Mouse (Mus musculus): Measurements from ENCODE around the gene Cmya5. TPM values are rescaled to one million over a fixed set of nuclear protein-coding genes. Genes with fewer than 3 reads are reported as not detected.

Gene Cmya5
- polyA plus RNA-seq, 1 experiment = under 0.01 TPM

GRCm38 (mm10) chr13:93093697-93094096 lies 50.8 kb downstream of the Cmya5 start:
- H3K79me2 ChIP-seq (ENCODE audit: control insufficient read depth, insufficient read depth) = no peaks in the 10 kb centered on the region
- no peaks in the 10 kb centered on the region for H3K36me3 ChIP-seq (ENCODE audit: control insufficient read depth, insufficient read depth)
- TF ChIP-seq FOSL1 (IDR thresholded peaks at IDR 0.05; ENCODE audit: insufficient read depth, low read length, poor library complexity, severe bottlenecking) (no peak), MYOG (IDR thresholded peaks at IDR 0.05; ENCODE audit: control insufficient read depth, extremely low read depth, insufficient read length) (no peak), CEBPB (IDR thresholded peaks at IDR 0.05; ENCODE audit: low read depth) (no peak), MAX (IDR thresholded peaks at IDR 0.05) (no peak), MYOD1 (IDR thresholded peaks at IDR 0.05; ENCODE audit: control insufficient read depth, insufficient read length, low read depth) (no peak), USF1 (IDR thresholded peaks at IDR 0.05; ENCODE audit: low read depth) (no peak), CTCF (IDR thresholded peaks at IDR 0.05; ENCODE audit: control insufficient read depth, insufficient read depth, insufficient read length) (no peak)
- no peak overlapping the region for H3ac ChIP-seq (ENCODE audit: control insufficient read depth, insufficient read length, low read depth)
- H3K4me3 ChIP-seq (ENCODE audit: insufficient read depth, poor library complexity, severe bottlenecking) = no peak overlapping the region
- no peaks in the 10 kb centered on the region for H3K79me3 ChIP-seq (ENCODE audit: low read depth)
- H3K27me3 ChIP-seq (ENCODE audit: control insufficient read depth, insufficient read depth, insufficient read length) = no peaks in the 10 kb centered on the region

DNA sequence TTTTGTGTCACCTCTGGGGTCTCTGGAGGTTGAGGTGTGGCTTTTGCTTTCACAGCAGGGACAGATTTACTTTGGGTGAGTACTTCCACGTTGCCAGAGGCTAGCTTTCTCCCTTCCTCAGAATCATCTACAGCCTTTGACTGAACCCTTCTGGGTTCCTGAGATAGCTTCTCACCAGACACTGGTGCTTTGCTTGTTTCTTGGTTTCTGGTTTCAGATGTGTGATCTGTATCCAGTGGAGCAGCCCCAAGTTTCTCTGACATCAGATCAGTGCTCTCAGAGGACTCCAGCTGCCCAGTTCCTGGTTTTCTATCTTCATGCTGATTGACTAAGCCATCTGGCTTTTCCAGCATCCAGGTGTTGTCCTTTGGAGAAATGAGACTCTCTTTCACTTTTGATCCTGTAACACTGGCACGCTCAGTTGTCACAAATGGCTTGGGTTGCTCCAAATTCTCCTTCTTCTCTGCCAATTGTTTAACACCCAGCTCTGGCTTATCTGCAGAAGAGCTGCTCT lies 51.6 kb downstream of the Cmya5 start:
- no peak for TF ChIP-seq MYOD1 (IDR thresholded peaks at IDR 0.05; ENCODE audit: control insufficient read depth, insufficient read length, low read depth)
- TF ChIP-seq MYOG (IDR thresholded peaks at IDR 0.05; ENCODE audit: control insufficient read depth, extremely low read depth, insufficient read length) = no peak
- TF ChIP-seq FOSL1 (IDR thresholded peaks at IDR 0.05; ENCODE audit: insufficient read depth, low read length, poor library complexity, severe bottlenecking) = no peak
- no peak for TF ChIP-seq CTCF (IDR thresholded peaks at IDR 0.05; ENCODE audit: control insufficient read depth, insufficient read depth, insufficient read length)
- TF ChIP-seq USF1 (IDR thresholded peaks at IDR 0.05; ENCODE audit: low read depth) = no peak
- TF ChIP-seq CEBPB (IDR thresholded peaks at IDR 0.05; ENCODE audit: low read depth) = no peak
- TF ChIP-seq MAX (IDR thresholded peaks at IDR 0.05) = no peak
- H3K4me3 ChIP-seq (ENCODE audit: insufficient read depth, poor library complexity, severe bottlenecking) = no peak overlapping the region
- H3ac ChIP-seq (ENCODE audit: control insufficient read depth, insufficient read length, low read depth) = no peak overlapping the region

DNA sequence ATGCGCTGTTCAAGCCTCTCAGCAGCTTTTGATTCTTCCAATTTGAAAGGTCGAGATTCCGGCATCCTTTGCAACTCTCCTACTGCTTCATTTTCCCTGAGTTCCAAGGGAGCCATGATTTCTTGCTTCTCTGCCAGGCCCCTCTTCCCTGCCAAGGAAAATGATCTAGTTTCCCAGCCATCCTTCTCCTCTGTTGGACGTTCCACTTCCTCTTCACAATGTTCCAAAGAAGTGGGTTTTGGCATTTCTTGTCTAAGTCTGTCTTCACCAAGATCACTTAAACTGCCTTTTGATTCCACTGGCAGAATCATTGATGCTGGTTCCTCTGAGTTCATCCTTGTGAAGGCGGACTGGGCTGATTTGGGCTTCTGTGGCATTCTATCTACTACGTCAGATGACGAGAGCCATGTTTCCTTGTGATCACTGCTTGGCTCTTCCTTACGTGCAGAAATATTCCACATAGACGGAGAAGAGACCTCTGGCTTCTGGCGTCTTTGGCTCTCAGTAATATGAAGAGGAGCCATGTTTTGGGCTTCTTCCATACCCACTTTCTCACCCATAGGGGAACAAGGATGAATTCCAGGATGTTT lies 52.6 kb downstream of the Cmya5 start:
- Histone ChIP-seq H3K36me3 (ENCODE audit: control insufficient read depth, insufficient read depth) (no peaks in the 10 kb centered on the region), H3K27me3 (ENCODE audit: control insufficient read depth, insufficient read depth, insufficient read length) (peaks cover under 1% of the 10 kb centered on the region), H3K79me3 (ENCODE audit: low read depth) (no peaks in the 10 kb centered on the region), H3ac (ENCODE audit: control insufficient read depth, insufficient read length, low read depth) (no peak overlapping the region), H3K79me2 (ENCODE audit: control insufficient read depth, insufficient read depth) (no peaks in the 10 kb centered on the region), H3K4me3 (ENCODE audit: insufficient read depth, poor library complexity, severe bottlenecking) (no peak overlapping the region)
- TF ChIP-seq MYOG (IDR thresholded peaks at IDR 0.05; ENCODE audit: control insufficient read depth, extremely low read depth, insufficient read length) (no peak), CEBPB (IDR thresholded peaks at IDR 0.05; ENCODE audit: low read depth) (no peak), MYOD1 (IDR thresholded peaks at IDR 0.05; ENCODE audit: control insufficient read depth, insufficient read length, low read depth) (no peak), USF1 (IDR thresholded peaks at IDR 0.05; ENCODE audit: low read depth) (no peak), CTCF (IDR thresholded peaks at IDR 0.05; ENCODE audit: control insufficient read depth, insufficient read depth, insufficient read length) (no peak), FOSL1 (IDR thresholded peaks at IDR 0.05; ENCODE audit: insufficient read depth, low read length, poor library complexity, severe bottlenecking) (no peak), MAX (IDR thresholded peaks at IDR 0.05) (no peak)

More for the DNA sequence above, 51.6 kb downstream of the Cmya5 start:
- no peaks in the 10 kb centered on the region for H3K36me3 ChIP-seq (ENCODE audit: control insufficient read depth, insufficient read depth)
- H3K27me3 ChIP-seq (ENCODE audit: control insufficient read depth, insufficient read depth, insufficient read length) = no peaks in the 10 kb centered on the region
- no peaks in the 10 kb centered on the region for H3K79me2 ChIP-seq (ENCODE audit: control insufficient read depth, insufficient read depth)
- H3K79me3 ChIP-seq (ENCODE audit: low read depth) = no peaks in the 10 kb centered on the region

DNA sequence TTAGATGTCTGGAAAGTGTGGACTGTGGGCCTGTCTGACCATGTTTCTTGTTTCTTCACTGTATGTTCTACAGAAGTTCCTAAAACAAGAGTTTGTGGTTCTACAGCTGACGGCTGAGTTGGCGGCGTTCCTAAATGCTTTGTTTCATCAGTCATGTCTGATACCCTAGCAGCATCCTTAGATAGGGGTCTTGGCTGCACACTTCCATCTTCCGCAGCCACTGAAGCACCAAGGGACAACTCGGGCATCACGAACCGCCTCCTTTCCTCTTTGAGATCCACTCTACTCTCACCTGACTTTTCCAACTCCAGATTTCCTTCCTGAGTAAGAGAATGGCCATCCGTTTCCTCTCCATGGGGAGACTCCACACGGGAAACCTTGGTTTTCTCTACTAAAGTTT lies 53.3 kb downstream of the Cmya5 start:
- no peaks in the 10 kb centered on the region for H3K36me3 ChIP-seq (ENCODE audit: control insufficient read depth, insufficient read depth)
- TF ChIP-seq CTCF (IDR thresholded peaks at IDR 0.05; ENCODE audit: control insufficient read depth, insufficient read depth, insufficient read length) = no peak
- TF ChIP-seq MYOG (IDR thresholded peaks at IDR 0.05; ENCODE audit: control insufficient read depth, extremely low read depth, insufficient read length) = no peak
- TF ChIP-seq FOSL1 (IDR thresholded peaks at IDR 0.05; ENCODE audit: insufficient read depth, low read length, poor library complexity, severe bottlenecking) = no peak
- no peak for TF ChIP-seq MAX (IDR thresholded peaks at IDR 0.05)
- no peak for TF ChIP-seq CEBPB (IDR thresholded peaks at IDR 0.05; ENCODE audit: low read depth)
- no peak for TF ChIP-seq MYOD1 (IDR thresholded peaks at IDR 0.05; ENCODE audit: control insufficient read depth, insufficient read length, low read depth)
- TF ChIP-seq USF1 (IDR thresholded peaks at IDR 0.05; ENCODE audit: low read depth) = no peak
- no peak overlapping the region for H3ac ChIP-seq (ENCODE audit: control insufficient read depth, insufficient read length, low read depth)
- H3K4me3 ChIP-seq (ENCODE audit: insufficient read depth, poor library complexity, severe bottlenecking) = no peak overlapping the region
- H3K27me3 ChIP-seq (ENCODE audit: control insufficient read depth, insufficient read depth, insufficient read length) = peaks cover 3% of the 10 kb centered on the region
- no peaks in the 10 kb centered on the region for H3K79me2 ChIP-seq (ENCODE audit: control insufficient read depth, insufficient read depth)
- no peaks in the 10 kb centered on the region for H3K79me3 ChIP-seq (ENCODE audit: low read depth)

GRCm38 (mm10) chr13:93089481-93089880 lies 55.0 kb downstream of the Cmya5 start:
- H3K36me3 ChIP-seq (ENCODE audit: control insufficient read depth, insufficient read depth) = no peaks in the 10 kb centered on the region
- TF ChIP-seq USF1 (IDR thresholded peaks at IDR 0.05; ENCODE audit: low read depth) (no peak), MYOD1 (IDR thresholded peaks at IDR 0.05; ENCODE audit: control insufficient read depth, insufficient read length, low read depth) (no peak), MAX (IDR thresholded peaks at IDR 0.05) (no peak), CEBPB (IDR thresholded peaks at IDR 0.05; ENCODE audit: low read depth) (no peak), MYOG (IDR thresholded peaks at IDR 0.05; ENCODE audit: control insufficient read depth, extremely low read depth, insufficient read length) (no peak), FOSL1 (IDR thresholded peaks at IDR 0.05; ENCODE audit: insufficient read depth, low read length, poor library complexity, severe bottlenecking) (no peak), CTCF (IDR thresholded peaks at IDR 0.05; ENCODE audit: control insufficient read depth, insufficient read depth, insufficient read length) (no peak)
- H3ac ChIP-seq (ENCODE audit: control insufficient read depth, insufficient read length, low read depth) = no peak overlapping the region
- peaks cover 3% of the 10 kb centered on the region for H3K27me3 ChIP-seq (ENCODE audit: control insufficient read depth, insufficient read depth, insufficient read length)
- no peak overlapping the region for H3K4me3 ChIP-seq (ENCODE audit: insufficient read depth, poor library complexity, severe bottlenecking)
- no peaks in the 10 kb centered on the region for H3K79me2 ChIP-seq (ENCODE audit: control insufficient read depth, insufficient read depth)
- no peaks in the 10 kb centered on the region for H3K79me3 ChIP-seq (ENCODE audit: low read depth)
